Mouse (Mus musculus): ENCODE results near the gene Il1rl2. TPM values are rescaled to one million over a fixed set of nuclear protein-coding genes. Genes with fewer than 3 reads are reported as not detected.

Il1rl2 gene
- polyA plus RNA-seq, 1 experiment = 3.0 TPM

DNA sequence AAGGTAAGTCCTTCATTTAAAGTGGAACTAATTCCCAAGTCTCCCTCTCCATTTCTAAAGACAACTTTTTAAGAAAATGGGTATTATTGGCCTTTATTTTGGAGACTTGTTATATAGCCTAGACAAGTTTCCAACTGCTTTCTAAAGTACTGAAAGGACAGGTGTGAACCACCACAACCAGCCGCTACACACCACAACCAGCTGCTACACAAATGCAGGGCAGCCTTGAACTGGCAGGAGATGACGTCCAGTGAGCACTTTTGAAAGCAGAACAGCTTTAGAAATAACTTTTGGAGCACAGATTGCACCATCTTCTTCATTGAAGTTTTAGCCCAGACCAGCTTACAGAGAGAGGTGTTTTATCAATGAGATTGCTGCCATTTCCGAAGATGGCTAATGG, 3.2 kb downstream of the Il1rl2 start:
- no peak overlapping the region for H3K4me3 ChIP-seq (replicated peaks; ENCODE audit: control insufficient read depth, low read depth, low read length)
- H3K27ac ChIP-seq (ENCODE audit: control insufficient read depth, insufficient read depth, low read depth, low read length, poor library complexity) = no peak overlapping the region
- peaks cover 7% of the 10 kb centered on the region for H3K4me1 ChIP-seq (ENCODE audit: control insufficient read depth, insufficient read depth, low read length)
- TF ChIP-seq POLR2A (IDR thresholded peaks at IDR 0.05; ENCODE audit: borderline replicate concordance, control insufficient read depth, low read depth, low read length) (no peak), CTCF (IDR thresholded peaks at IDR 0.05; ENCODE audit: control insufficient read depth, insufficient read depth, low read length) (no peak)
- 69% methylated on average over 3 of the region's 3 CpGs for WGBS

- no peak for TF ChIP-seq POLR2A (IDR thresholded peaks at IDR 0.05; ENCODE audit: borderline replicate concordance, control insufficient read depth, low read depth, low read length)
- no peak for TF ChIP-seq CTCF (IDR thresholded peaks at IDR 0.05; ENCODE audit: control insufficient read depth, insufficient read depth, low read length)
- whole genome bisulfite sequencing = 76% methylated on average over 1 of the region's 1 CpGs
- Histone ChIP-seq H3K27ac (ENCODE audit: control insufficient read depth, insufficient read depth, low read depth, low read length, poor library complexity) (no peak overlapping the region), H3K4me3 (replicated peaks; ENCODE audit: control insufficient read depth, low read depth, low read length) (no peak overlapping the region), H3K4me1 (ENCODE audit: control insufficient read depth, insufficient read depth, low read length) (peaks cover 4% of the 10 kb centered on the region; the same call in 1 of the 2 replicates)
Observed at GRCm38 (mm10) chr1:40329526-40329925, 5.1 kb downstream of the Il1rl2 start.

- WGBS = 89% methylated on average over 8 of the region's 8 CpGs
Observed at GRCm38 (mm10) chr1:40330181-40330580, 5.8 kb downstream of the Il1rl2 start.

GRCm38 (mm10) chr1:40339346-40339745, 14.9 kb downstream of the Il1rl2 start:
- 63% methylated on average over 1 of the region's 1 CpGs for WGBS
- no peak overlapping the region for H3K27ac ChIP-seq (ENCODE audit: control insufficient read depth, insufficient read depth, low read depth, low read length, poor library complexity)
- no peak overlapping the region for H3K4me3 ChIP-seq (replicated peaks; ENCODE audit: control insufficient read depth, low read depth, low read length)
- TF ChIP-seq POLR2A (IDR thresholded peaks at IDR 0.05; ENCODE audit: borderline replicate concordance, control insufficient read depth, low read depth, low read length) (no peak), CTCF (IDR thresholded peaks at IDR 0.05; ENCODE audit: control insufficient read depth, insufficient read depth, low read length) (no peak)
- no peaks in the 10 kb centered on the region for H3K4me1 ChIP-seq (ENCODE audit: control insufficient read depth, insufficient read depth, low read length)

More at GRCm38 (mm10) chr1:40330181-40330580, 5.8 kb downstream of the Il1rl2 start:
- peaks cover 3% of the 10 kb centered on the region; the same call in 1 of the 2 replicates for H3K4me1 ChIP-seq (ENCODE audit: control insufficient read depth, insufficient read depth, low read length)
- H3K4me3 ChIP-seq (replicated peaks; ENCODE audit: control insufficient read depth, low read depth, low read length) = no peak overlapping the region
- H3K27ac ChIP-seq (ENCODE audit: control insufficient read depth, insufficient read depth, low read depth, low read length, poor library complexity) = no peak overlapping the region
- TF ChIP-seq CTCF (IDR thresholded peaks at IDR 0.05; ENCODE audit: control insufficient read depth, insufficient read depth, low read length) = no peak
- TF ChIP-seq POLR2A (IDR thresholded peaks at IDR 0.05; ENCODE audit: borderline replicate concordance, control insufficient read depth, low read depth, low read length) = no peak

DNA sequence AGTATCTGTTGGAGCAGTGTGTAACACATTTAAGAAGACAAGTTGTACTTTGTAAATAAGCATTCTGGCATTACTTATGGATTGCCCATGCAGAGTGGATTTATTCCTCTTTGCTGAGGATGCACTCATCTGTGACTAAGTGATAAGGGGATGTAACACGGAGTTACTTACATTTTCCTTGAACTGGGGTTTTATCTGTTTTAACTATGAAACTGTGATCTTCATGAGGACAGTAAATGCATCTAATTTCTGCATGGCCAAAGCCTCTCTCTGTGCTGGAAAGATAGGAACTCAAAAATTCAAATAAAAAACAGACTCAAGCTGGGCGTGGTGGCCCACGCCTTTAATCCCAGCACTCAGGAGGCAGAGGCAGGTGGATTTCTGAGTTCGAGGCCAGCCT, 15.7 kb downstream of the Il1rl2 start:
- Histone ChIP-seq H3K4me3 (replicated peaks; ENCODE audit: control insufficient read depth, low read depth, low read length) (no peak overlapping the region), H3K4me1 (ENCODE audit: control insufficient read depth, insufficient read depth, low read length) (no peaks in the 10 kb centered on the region), H3K27ac (ENCODE audit: control insufficient read depth, insufficient read depth, low read depth, low read length, poor library complexity) (no peak overlapping the region)
- TF ChIP-seq CTCF (IDR thresholded peaks at IDR 0.05; ENCODE audit: control insufficient read depth, insufficient read depth, low read length) = no peak
- TF ChIP-seq POLR2A (IDR thresholded peaks at IDR 0.05; ENCODE audit: borderline replicate concordance, control insufficient read depth, low read depth, low read length) = no peak
- WGBS = 60% methylated on average over 4 of the region's 4 CpGs

DNA sequence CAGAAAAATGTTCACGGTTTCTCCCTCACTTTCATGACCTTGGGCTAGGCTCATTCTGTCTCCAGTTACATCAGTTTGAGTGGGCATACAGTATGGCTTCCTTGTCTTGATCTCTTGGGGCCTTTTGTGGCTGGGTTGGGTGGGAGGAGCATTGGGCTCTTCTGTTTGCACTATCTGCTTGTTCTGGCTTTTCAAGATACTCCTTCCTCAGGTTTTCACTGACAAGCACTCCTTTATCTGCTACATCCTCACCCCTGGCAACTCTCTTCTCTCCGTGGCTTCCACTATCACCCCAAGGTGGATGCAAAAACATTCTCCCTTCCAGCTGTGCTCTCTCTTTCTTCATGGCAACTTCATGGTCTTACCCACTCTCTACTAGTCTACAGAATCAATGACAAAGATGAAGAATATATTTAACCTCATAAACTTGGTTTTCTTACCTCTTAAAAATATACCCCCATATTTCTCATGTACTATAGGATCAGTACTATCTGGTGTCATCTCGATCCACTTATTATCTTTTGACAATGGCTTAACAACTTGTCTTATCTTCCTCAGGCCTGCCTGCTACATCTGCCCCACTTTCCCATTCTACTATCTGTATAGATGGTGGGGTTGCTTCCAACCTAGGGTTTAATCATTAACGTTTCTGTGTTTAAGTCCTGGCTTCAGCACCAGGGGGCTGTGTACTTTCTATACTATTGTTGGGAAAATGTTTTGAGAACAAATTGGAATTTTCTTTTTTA, 27.9 kb downstream of the Il1rl2 start:
- H3K4me1 ChIP-seq (ENCODE audit: control insufficient read depth, insufficient read depth, low read length) = peaks cover 7% of the 10 kb centered on the region
- WGBS = 61% methylated on average over 4 of the region's 4 CpGs
- TF ChIP-seq POLR2A (IDR thresholded peaks at IDR 0.05; ENCODE audit: borderline replicate concordance, control insufficient read depth, low read depth, low read length) (no peak), CTCF (IDR thresholded peaks at IDR 0.05; ENCODE audit: control insufficient read depth, insufficient read depth, low read length) (no peak)
- no peak overlapping the region for H3K4me3 ChIP-seq (replicated peaks; ENCODE audit: control insufficient read depth, low read depth, low read length)
- no peak overlapping the region for H3K27ac ChIP-seq (ENCODE audit: control insufficient read depth, insufficient read depth, low read depth, low read length, poor library complexity)

DNA sequence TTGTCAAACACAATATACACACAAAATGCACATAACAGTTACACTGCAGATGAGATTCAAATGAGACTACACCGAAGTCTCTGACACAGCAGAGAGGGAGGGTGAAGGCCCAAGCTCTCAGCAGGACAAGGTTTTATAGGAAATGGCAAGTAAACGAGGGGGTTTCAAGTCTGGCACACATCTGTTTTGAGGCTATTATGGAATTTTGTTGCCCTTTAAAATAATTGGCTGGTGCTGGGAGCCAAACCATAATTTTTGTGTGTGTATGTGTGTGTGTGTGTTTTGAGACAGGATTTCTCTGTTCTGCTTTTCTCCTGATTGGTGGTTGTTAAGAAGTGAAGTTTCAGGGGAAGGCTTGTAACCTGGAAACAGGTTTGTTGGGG, 28.5 kb downstream of the Il1rl2 start:
- Histone ChIP-seq H3K4me1 (ENCODE audit: control insufficient read depth, insufficient read depth, low read length) (peaks cover 7% of the 10 kb centered on the region), H3K4me3 (replicated peaks; ENCODE audit: control insufficient read depth, low read depth, low read length) (no peak overlapping the region), H3K27ac (ENCODE audit: control insufficient read depth, insufficient read depth, low read depth, low read length, poor library complexity) (no peak overlapping the region)
- TF ChIP-seq POLR2A (IDR thresholded peaks at IDR 0.05; ENCODE audit: borderline replicate concordance, control insufficient read depth, low read depth, low read length) (no peak), CTCF (IDR thresholded peaks at IDR 0.05; ENCODE audit: control insufficient read depth, insufficient read depth, low read length) (no peak)
- WGBS = 83% methylated on average over 2 of the region's 2 CpGs

DNA sequence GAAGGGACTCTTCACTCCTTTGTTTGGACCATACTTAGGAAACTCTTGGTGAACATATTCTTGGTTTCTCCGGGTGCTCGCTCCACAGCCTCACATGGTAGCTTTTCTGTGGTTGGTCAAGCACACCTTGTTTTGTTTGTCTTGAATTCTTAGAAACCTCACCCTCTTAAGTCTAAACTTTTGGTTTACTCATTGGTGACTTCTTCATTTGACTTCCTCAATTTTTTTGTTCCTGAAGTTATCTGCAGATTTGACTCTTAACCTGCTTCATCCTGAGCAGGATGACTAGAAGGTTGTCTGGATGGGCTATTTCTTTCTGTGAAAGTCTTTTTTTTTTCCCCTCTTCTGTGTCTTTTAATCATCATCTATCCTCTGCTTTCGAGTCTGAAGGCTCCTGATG, 30.3 kb downstream of the Il1rl2 start:
- H3K4me3 ChIP-seq (replicated peaks; ENCODE audit: control insufficient read depth, low read depth, low read length) = no peak overlapping the region
- 66% methylated on average over 3 of the region's 3 CpGs for WGBS
- TF ChIP-seq POLR2A (IDR thresholded peaks at IDR 0.05; ENCODE audit: borderline replicate concordance, control insufficient read depth, low read depth, low read length) (no peak), CTCF (IDR thresholded peaks at IDR 0.05; ENCODE audit: control insufficient read depth, insufficient read depth, low read length) (no peak)
- peaks cover 7% of the 10 kb centered on the region for H3K4me1 ChIP-seq (ENCODE audit: control insufficient read depth, insufficient read depth, low read length)
- H3K27ac ChIP-seq (ENCODE audit: control insufficient read depth, insufficient read depth, low read depth, low read length, poor library complexity) = no peak overlapping the region

All from bone marrow, adult 2 months (tissue).